ENCODE assay signal across 18 mouse cellular contexts in the genomic region with DNA sequence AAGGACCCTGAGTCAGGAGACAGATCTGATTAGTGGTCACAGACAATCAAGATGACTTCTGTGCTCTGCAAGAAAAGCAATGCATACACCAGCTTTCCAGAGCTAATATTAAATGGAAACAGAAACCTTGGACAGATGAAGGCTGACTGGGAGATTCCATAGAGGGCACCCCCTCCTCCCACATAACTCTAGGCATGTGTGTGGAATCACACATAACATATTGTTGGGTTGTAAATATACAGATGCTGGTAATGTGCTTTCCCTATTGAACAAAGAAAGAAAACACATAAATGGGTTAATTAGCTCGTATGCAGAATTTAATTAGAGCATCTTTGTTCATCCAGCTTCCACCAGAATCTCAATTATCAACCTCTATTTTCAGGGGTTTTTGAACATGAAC. TPM values are rescaled to one million over a fixed set of nuclear protein-coding genes. Genes with fewer than 3 reads are reported as not detected.
"Had no signal": no experiment of that assay in that cellular context is flagged by ENCODE, and none has a peak within 500 bp of the region (broad histone marks: within the 10 kb centered on the region; RNA-seq: fewer than 3 reads in every experiment).

No protein-coding gene starts in this region.

- DNase-seq: lung, adult 18-20 months; lung, embryonic 14.5 days; lung, postnatal 10 days; lung, postnatal 4 days; midbrain, embryonic 14.5 days; right cerebral cortex, postnatal 25 days; thymus, adult 2 months; thymus, postnatal 25 days; thymus, postnatal 4 days had no signal

- H3K4me2 ChIP-seq: lung, embryonic 14.5 days; midbrain, embryonic 12.5 days; stomach, embryonic 15.5 days had no signal

- H3K9me3 ChIP-seq: midbrain, embryonic 10.5 days; midbrain, embryonic 12.5 days; stomach, embryonic 15.5 days had no signal

- H3K4me3 ChIP-seq: midbrain, embryonic 10.5 days; midbrain, embryonic 12.5 days; stomach, embryonic 15.5 days had no signal

- H3K27me3 ChIP-seq: midbrain, embryonic 12.5 days; stomach, embryonic 15.5 days had no signal

- H3K36me3 ChIP-seq: midbrain, embryonic 10.5 days; midbrain, embryonic 12.5 days; stomach, embryonic 15.5 days had no signal

- H3K9ac ChIP-seq: liver, embryonic 14.5 days; lung, embryonic 14.5 days; midbrain, embryonic 12.5 days; stomach, embryonic 15.5 days had no signal

- H3K27ac ChIP-seq: liver, embryonic 14.5 days; midbrain, embryonic 10.5 days; midbrain, embryonic 12.5 days; stomach, embryonic 15.5 days; stomach, postnatal 0 days had no signal

- H3K4me1 ChIP-seq: midbrain, embryonic 10.5 days; midbrain, embryonic 12.5 days; stomach, embryonic 15.5 days had no signal

RNA-seq across cellular contexts. Expression of gene Astn2, which starts 26.8 kb away (rescaled TPM):
- total RNA-seq: megakaryocyte-erythroid progenitor cell, adult 5-6 weeks; monocyte, adult 5-6 weeks; neutrophil, adult 5-6 weeks had no signal
- polyA plus RNA-seq: liver, embryonic 16.5 days had no signal
